Mouse (Mus musculus): ENCODE data around the gene Copz1.
"Not testable (repeated sequence)": the region's sequence is repeated elsewhere in the genome, so short reads cannot be mapped to it uniquely, and the experiment has no call there.

Copz1 gene

DNA sequence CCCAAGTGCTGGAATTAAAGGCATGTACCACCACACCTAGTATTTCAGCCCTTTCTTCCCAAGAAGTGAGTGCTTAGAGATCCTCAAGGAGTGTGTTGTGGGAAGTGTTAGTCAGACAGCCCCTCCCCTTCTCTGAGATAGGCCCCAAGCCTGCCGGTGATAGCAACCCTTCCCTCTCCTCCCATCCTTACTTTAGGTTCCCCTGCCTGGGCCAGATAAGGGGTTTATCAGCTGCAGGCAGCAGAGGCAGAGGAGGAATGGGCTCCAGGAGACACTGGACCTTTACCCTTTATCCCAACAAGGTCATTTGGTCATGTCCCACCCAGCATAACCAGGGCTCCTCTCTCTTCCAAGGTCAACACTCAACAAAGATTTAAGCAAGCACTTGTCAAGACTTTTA, 20.9 kb upstream of the Copz1 start:
- in situ Hi-C loops (cut with MseI, MboI): no loop called here

DNA sequence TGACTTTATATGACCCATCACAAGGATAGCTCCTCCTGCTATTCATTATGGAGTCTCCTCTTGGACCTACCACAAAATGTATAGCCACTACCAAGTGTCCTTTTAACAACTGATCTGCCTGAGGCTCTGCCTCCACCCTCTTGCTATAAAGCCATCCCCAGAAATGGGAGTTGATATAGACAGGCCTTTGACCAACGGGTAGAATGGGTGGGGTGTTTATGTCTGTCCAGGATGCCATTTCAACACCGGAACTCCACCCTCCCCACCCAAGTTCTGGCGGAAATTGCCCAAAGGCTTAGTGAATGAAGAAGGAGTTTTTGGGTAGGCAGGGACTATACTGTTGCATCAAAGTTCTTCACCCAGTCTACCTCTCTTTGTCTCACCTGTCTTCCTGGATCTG, 19.9 kb upstream of the Copz1 start:
- in situ Hi-C loops (cut with MseI, MboI): no loop called here

DNA sequence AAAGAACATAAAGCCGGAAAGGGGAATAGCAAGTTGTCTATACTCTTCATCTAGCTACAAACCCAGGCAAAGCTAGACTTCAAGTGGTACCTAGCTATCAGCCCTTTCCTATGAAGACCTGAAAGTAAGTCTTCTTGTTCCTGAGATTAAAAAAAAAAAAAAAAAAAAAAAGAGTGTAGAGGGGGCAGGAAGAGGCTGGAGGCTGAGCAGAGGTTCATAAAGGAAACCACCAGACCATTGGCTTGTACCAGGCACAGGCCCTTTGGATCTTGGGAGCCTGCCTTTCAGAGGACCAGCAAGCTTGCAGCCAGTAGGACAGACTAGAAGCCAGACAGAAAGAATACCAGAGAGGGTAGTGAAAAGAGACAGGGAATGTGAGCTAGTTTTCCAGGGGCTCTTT, 19.2 kb upstream of the Copz1 start:
- in situ Hi-C loops (cut with MseI, MboI): no loop called here

- in situ Hi-C loops (cut with MseI, MboI): no loop called here
Observed at GRCm38 (mm10) chr15:103255169-103255568, 17.3 kb upstream of the Copz1 start.

GRCm38 (mm10) chr15:103256210-103256986, 16.1 kb upstream of the Copz1 start:
- in situ Hi-C loops (cut with MseI, MboI): no loop called here

DNA sequence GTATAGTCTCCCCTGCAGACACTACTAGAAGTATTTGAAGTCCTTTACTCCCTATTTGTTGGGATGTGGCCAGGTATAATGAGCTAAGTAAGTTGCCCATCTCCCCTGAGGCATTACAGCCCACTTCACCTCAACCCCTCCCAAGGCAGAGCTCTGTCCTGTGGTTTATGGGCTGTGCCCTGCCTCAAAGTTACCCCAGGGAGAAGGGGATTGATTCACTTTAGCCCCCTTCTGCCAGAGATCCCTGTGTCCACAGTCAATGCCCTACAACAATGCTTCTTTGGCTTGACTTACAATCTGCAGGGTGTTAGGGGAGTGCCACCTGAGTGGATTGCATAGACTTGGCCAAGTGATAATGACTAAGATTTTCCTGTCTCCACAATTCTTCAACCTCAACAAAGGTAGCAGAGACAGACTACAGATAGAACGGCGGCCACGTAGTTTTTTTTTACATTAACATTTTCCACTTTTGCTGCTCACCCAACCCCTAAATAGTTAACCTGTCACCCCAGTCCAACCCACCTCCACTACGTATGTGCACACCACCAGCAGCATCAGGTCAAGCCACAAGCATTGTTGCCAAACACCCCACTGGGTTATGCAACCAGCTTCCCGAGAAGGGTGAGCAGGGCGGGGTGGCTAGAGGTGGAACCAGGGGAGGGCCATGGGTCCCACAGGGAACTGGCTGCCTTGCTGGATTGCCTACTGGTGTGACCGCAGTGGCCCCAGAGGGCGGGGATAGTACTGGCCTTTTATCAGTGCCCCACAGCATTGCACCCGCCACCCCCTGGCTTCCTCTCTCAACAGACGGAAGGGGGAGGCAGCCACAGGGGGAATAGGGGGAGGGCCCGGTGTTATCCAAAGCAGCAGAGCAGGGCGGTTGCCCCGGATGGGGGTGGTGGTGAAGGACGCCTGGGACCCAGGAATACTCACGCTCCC, 14.5 kb upstream of the Copz1 start, which contains the start of gene Nfe2:
Nfe2 (minus strand) TSS at position 614 of the 939 bp plus-strand sequence.
- in situ Hi-C loops (cut with MseI, MboI): no loop called here

DNA sequence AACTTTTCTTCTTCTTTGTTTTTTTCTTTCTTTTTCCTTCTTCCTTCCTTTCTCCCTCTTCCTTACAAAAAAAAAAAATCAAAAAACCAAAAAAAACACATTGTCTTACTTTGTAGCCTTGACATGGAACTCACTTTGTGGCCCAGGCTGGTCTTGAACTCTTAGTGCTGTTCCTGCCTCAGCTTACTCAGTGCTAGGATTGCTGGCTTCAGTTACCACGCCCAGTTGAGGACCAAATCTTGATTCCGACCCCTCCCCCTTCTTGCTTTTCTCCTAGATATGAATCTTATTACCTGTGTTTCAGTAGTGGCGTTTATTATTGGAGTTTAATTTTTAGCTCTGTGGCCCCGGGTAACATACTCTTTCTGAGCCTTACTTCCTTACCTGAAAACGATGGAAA, 13.4 kb upstream of the Copz1 start:
- in situ Hi-C loops (cut with MseI, MboI): no loop called here

- in situ Hi-C loops (cut with MseI, MboI): no loop called here
Observed at GRCm38 (mm10) chr15:103259989-103260388, 12.5 kb upstream of the Copz1 start.

- in situ Hi-C loops (cut with MseI, MboI): no loop called here
Observed at GRCm38 (mm10) chr15:103264794-103265193, 7.7 kb upstream of the Copz1 start.

DNA sequence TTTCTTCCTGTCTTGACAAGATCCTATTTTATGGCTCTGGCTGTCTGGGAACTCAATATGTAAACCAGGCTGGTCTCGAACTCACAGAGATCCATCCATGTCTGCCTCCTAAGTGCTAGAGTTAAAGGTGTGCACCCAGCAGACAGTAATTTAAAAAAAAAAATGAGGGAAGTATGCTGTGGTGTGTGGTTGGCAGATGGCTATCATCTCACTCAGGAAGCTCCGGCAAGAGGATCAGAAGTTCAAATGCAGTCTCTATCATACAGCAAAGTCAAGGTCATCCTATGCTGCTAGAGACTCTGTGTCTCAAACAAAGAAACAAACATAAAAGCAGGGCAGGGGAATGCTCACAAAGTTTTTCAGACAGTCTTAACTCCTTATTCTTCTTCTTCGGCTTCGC, 3.6 kb upstream of the Copz1 start:
- in situ Hi-C loops (cut with MseI, MboI): no loop called here

- in situ Hi-C loops (cut with MseI, MboI): not testable (repeated sequence)
Observed at GRCm38 (mm10) chr15:103275943-103276342, 3.4 kb downstream of the Copz1 start.

DNA sequence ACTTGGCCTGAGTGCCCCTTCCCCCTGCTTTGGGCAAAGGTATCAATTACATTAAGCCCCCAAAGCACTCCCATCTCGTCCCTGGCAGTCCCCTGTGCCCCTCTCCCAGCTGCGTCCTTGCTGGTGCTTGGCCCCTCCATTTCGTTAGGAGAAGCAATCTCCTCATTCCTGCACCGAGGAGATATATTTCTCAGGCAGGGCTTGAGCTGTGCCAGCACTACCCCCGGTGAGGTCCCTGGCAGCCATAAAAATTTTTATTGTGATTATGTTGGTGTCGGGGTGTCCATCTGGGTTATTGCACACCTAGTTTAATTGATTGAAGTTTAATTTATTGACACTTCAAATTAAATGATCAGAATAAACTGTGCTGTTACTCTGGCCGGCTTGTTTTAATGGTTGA, 5.4 kb downstream of the Copz1 start:
- in situ Hi-C loops (cut with MseI, MboI): no loop called here

DNA sequence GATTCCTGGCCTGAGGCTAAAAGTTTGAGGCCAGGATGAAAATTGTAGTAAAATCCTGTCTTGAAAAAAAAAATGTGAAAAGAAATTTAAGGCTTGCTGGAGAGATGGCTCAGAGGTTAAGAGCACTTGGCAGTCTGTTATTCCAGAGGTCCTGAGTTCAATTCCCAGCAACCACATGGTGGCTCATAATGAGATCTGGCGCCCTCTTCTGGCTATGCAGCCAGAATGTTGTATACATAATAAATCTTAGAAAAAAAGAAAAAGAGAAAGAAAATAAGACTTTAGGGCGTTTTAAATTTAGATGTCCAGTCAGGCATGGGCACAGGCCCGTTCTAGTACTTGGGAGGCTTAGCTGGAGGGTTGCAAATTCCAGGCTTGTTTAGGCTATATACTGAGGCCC, 7.2 kb downstream of the Copz1 start:
- in situ Hi-C loops (cut with MseI, MboI): no loop called here

DNA sequence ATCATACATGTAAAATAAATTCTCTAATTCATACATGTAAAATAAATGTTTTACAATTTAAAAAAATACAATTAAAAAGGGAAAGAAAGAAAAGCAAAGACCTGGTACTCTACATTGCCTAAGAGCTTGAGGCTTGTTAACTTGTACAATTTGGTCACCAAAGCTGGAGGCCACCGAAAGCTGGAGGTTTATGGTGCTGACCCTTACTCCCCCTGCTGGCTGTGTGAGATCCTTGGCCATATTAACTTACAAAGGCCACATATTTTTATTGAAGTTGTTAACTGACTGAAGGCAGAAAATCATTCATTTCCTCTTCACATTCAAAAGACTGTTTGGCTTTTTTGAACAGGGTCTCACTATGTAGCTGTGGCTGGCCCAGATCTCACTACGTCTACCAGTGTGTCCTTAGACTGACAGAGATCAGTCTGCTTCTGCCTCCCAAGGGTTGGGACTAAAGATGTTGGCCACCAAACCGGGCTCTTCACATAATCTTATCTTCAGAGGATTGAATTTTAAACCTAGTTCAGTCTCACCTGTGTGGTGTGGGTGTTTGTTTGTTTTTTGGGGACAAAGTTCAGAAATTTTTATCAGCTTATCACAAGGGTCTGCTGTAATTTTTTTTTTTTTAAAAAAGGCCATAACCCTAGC, 8.4 kb downstream of the Copz1 start:
- in situ Hi-C loops (cut with MseI, MboI): no loop called here

- in situ Hi-C loops (cut with MseI, MboI): no loop called here
Observed at GRCm38 (mm10) chr15:103281465-103282205, 9.1 kb downstream of the Copz1 start.

- in situ Hi-C loops (cut with MseI, MboI): no loop called here
Observed at GRCm38 (mm10) chr15:103284066-103284465, 11.6 kb downstream of the Copz1 start.

DNA sequence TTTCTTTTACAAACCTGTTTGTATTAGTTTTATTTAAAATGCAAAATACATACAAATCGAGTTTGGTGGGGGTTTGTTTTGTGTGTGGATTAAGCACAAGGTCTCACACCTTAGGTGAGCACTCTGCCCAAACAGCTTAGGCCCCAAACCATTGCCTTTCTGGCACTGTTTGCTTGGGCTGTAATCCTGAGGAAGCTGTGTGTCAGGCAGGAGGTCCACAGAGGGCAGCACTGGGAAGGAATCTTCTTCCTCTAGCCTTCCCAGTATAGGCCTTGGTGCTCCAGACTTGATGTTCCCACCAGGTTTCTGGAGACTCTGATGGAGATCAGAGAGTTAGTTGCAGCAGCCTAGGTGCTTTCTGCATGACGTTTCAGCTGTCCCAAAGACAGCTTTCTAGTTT, 12.1 kb downstream of the Copz1 start:
- in situ Hi-C loops (cut with MseI, MboI): no loop called here

- in situ Hi-C loops (cut with MseI, MboI): no loop called here
Observed at GRCm38 (mm10) chr15:103285778-103286417, 13.4 kb downstream of the Copz1 start.

- in situ Hi-C loops (cut with MseI, MboI): no loop called here
Observed at GRCm38 (mm10) chr15:103289600-103289999, 17.1 kb downstream of the Copz1 start.

DNA sequence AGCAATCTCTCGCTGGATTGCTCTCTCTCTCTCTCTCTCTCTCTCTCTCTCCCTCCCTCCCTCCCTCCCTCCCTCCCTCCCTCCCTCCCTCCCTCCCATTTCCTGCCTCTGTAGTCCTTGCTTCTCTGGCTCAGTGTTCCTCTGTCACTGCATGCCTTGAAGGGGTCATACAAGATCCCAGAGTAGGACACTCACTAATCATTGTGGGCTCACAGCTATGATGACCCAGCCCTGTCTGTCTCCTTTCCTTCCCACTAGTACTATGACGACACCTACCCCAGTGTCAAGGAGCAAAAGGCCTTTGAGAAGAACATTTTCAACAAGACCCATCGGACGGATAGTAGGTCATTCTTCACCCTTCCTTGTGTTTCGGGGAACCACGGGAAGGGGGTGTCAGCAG, 17.9 kb downstream of the Copz1 start:
- in situ Hi-C loops (cut with MseI, MboI): no loop called here

GRCm38 (mm10) chr15:103290843-103291242, 18.3 kb downstream of the Copz1 start:
- in situ Hi-C loops (cut with MseI, MboI): no loop called here
